Mouse (Mus musculus): ENCODE data around the gene Cep19. TPM values are rescaled to one million over a fixed set of nuclear protein-coding genes. Genes with fewer than 3 reads are reported as not detected.

Gene Cep19
- polyA plus RNA-seq, 2 experiments = 15.6 to 28.4 TPM

DNA sequence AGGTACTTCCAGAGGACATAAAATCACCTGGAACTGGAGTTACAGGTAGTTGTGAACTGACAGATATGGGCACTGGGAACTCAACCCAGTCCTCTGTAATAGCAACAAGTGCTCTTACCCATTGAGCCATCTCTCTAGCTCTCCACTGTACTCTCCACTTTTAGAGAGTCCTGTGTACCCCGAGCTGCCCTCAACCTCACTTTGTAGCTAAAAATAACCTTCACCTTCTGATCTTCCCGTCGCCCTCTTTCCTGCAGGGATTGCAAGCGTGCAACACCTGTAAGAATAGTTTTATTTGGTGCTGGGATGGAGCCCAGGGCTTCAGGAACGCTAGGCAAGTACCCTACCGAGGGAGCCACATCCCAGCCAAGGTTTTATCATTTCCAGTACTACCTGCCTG lies 16.2 kb downstream of the Cep19 start:
- Histone ChIP-seq H3K9me3 (ENCODE audit: control insufficient read depth, low read length) (no peaks in the 10 kb centered on the region), H3K9ac (ENCODE audit: low read depth, low read length, severe bottlenecking) (no peak overlapping the region), H3K27me3 (ENCODE audit: control insufficient read depth, insufficient read depth, low read length) (no peaks in the 10 kb centered on the region), H3K4me1 (ENCODE audit: control insufficient read depth, insufficient read depth, low read length) (no peaks in the 10 kb centered on the region), H3K27ac (replicated peaks; ENCODE audit: low read depth, low read length) (no peak overlapping the region), H3K4me3 (replicated peaks; ENCODE audit: low read length) (no peak overlapping the region), H3K4me2 (replicated peaks; ENCODE audit: low read depth, low read length, severe bottlenecking) (no peak overlapping the region), H3K36me3 (ENCODE audit: control insufficient read depth, insufficient read depth, low read length) (no peaks in the 10 kb centered on the region)
- 47% methylated on average over 6 of the region's 6 CpGs for WGBS
- ATAC-seq (ENCODE audit: low FRiP score, low read depth) (no peak), DNase-seq (ENCODE audit: low spot score) (no peak)
- TF ChIP-seq POLR2A (IDR thresholded peaks at IDR 0.05; ENCODE audit: borderline replicate concordance, extremely low read depth, insufficient read depth, insufficient read length) = no peak

DNA sequence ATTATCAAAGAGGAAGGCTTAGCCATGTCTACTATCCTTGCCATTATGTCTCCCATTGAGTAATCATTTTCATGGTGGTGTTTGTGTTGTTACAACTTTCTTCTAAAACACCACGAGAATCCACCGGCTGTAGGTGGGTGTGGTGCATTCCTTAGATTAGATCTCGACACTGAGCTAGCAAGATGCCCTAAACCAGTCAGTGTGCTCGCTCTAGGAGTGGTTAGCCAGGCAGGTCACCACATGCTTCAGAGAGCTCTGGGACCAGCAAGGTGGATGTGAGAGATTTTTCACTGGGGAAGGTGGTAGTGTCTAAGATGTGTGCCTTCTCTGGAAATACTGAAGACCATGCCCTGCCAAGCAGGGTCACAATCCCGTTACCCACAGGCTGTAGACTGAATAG lies 16.6 kb downstream of the Cep19 start:
- no peak overlapping the region for H3K27ac ChIP-seq (replicated peaks; ENCODE audit: low read depth, low read length)
- no peaks in the 10 kb centered on the region for H3K4me1 ChIP-seq (ENCODE audit: control insufficient read depth, insufficient read depth, low read length)
- H3K4me2 ChIP-seq (replicated peaks; ENCODE audit: low read depth, low read length, severe bottlenecking) = no peak overlapping the region
- H3K27me3 ChIP-seq (ENCODE audit: control insufficient read depth, insufficient read depth, low read length) = no peaks in the 10 kb centered on the region
- H3K9me3 ChIP-seq (ENCODE audit: control insufficient read depth, low read length) = no peaks in the 10 kb centered on the region
- no peak overlapping the region for H3K4me3 ChIP-seq (replicated peaks; ENCODE audit: low read length)
- no peak for TF ChIP-seq POLR2A (IDR thresholded peaks at IDR 0.05; ENCODE audit: borderline replicate concordance, extremely low read depth, insufficient read depth, insufficient read length)
- no peak overlapping the region for H3K9ac ChIP-seq (ENCODE audit: low read depth, low read length, severe bottlenecking)
- no peaks in the 10 kb centered on the region for H3K36me3 ChIP-seq (ENCODE audit: control insufficient read depth, insufficient read depth, low read length)
- WGBS = 46% methylated on average over 5 of the region's 5 CpGs
- DNase-seq (ENCODE audit: low spot score) (peak; percentile 16), ATAC-seq (ENCODE audit: low FRiP score, low read depth) (no peak)

DNA sequence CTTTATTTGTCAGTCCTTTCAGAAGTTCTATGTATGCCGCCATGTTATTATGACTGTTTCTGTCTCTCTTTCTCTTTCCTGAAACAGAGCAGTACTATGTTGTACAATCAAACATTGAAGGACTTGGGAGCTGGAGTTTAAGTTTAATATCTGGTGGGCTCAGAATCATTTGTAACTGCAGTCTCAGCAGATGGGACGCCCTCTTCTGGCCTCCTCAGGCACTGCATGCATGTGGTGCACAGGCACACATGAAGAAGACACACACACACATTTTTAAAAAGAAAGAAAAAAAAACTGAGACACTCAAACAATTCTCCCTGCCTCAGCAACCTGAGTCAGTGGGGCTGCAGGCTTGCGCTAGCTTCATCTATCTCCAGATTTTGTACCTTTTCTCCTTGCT lies 20.9 kb downstream of the Cep19 start:
- no peak overlapping the region for H3K4me3 ChIP-seq (replicated peaks; ENCODE audit: low read length)
- TF ChIP-seq POLR2A (IDR thresholded peaks at IDR 0.05; ENCODE audit: borderline replicate concordance, extremely low read depth, insufficient read depth, insufficient read length) = no peak
- H3K36me3 ChIP-seq (ENCODE audit: control insufficient read depth, insufficient read depth, low read length) = no peaks in the 10 kb centered on the region
- H3K4me2 ChIP-seq (replicated peaks; ENCODE audit: low read depth, low read length, severe bottlenecking) = no peak overlapping the region
- ATAC-seq (ENCODE audit: low FRiP score, low read depth) (no peak), DNase-seq (ENCODE audit: low spot score) (no peak)
- no peaks in the 10 kb centered on the region for H3K9me3 ChIP-seq (ENCODE audit: control insufficient read depth, low read length)
- WGBS = 73% methylated on average over 3 of the region's 3 CpGs
- no peaks in the 10 kb centered on the region for H3K4me1 ChIP-seq (ENCODE audit: control insufficient read depth, insufficient read depth, low read length)
- no peaks in the 10 kb centered on the region for H3K27me3 ChIP-seq (ENCODE audit: control insufficient read depth, insufficient read depth, low read length)
- no peak overlapping the region for H3K27ac ChIP-seq (replicated peaks; ENCODE audit: low read depth, low read length)
- H3K9ac ChIP-seq (ENCODE audit: low read depth, low read length, severe bottlenecking) = no peak overlapping the region

DNA sequence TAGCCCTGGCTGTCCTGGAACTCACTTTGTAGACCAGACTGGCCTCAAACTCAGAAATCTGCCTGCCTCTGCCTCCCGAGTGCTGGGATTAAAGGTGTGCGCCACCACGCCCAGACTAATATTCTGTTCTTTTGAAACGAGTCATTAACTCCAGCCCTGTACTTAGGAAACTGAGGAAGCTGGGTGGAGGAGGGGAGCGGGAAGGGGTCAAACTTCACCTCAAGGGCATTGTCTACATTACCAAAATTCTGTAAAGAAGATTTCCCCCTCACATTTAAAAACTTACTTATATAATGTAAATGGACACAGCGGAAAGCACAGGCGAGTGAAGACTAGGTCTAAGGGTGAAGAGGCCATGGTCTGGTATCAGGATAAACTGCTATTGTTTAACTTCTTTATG lies 24.4 kb downstream of the Cep19 start:
- no peak for ATAC-seq (ENCODE audit: low FRiP score, low read depth)

DNA sequence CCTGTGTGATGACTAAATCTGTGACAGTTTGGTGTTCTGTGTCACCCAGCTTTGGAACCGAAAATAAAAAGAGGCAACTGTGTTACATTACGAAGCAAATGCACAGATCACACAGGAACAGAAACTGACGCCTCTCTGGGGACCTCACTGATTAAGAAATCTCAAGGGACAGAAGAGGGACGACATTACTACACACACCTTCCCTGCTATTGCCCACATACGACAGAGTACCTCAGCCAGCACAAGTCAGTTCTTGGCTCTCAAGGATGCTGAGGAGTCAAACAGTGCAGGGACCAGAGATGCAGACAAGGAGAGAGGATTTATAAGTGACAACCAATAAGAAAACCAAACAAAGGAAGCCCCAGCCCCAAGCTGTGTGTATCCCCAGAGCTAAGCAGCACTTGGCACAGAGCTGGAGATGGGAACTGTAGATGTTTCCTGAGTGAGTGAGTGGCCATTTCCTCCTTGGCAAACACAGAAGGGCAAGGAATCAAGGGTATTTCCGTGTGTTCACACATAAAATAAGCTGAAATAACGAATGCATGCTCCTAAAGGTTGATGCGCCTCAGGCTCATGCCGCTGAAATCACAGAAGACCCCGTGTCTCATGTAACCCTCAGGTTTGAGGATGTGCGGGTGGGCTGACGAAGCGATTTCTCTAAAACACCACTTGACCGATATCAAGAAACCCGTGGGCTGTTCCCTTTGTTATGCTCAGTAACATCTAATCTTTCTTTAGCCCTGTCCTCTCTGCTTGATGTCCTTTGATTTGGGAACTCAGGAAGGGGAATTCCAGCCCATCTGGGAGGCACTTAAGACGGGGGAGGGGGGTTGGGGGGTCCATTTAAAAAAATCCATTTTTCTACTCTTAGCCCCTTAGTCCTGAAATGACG lies 25.1 kb downstream of the Cep19 start:
- Histone ChIP-seq H3K27ac (replicated peaks; ENCODE audit: low read depth, low read length) (no peak overlapping the region), H3K4me2 (replicated peaks; ENCODE audit: low read depth, low read length, severe bottlenecking) (no peak overlapping the region), H3K9me3 (ENCODE audit: control insufficient read depth, low read length) (no peaks in the 10 kb centered on the region), H3K4me1 (ENCODE audit: control insufficient read depth, insufficient read depth, low read length) (no peaks in the 10 kb centered on the region), H3K9ac (ENCODE audit: low read depth, low read length, severe bottlenecking) (no peak overlapping the region), H3K4me3 (replicated peaks; ENCODE audit: low read length) (no peak overlapping the region), H3K27me3 (ENCODE audit: control insufficient read depth, insufficient read depth, low read length) (no peaks in the 10 kb centered on the region), H3K36me3 (ENCODE audit: control insufficient read depth, insufficient read depth, low read length) (no peaks in the 10 kb centered on the region)
- no peak for ATAC-seq (ENCODE audit: low FRiP score, low read depth)
- DNase-seq (ENCODE audit: low spot score) = no peak
- TF ChIP-seq POLR2A (IDR thresholded peaks at IDR 0.05; ENCODE audit: borderline replicate concordance, extremely low read depth, insufficient read depth, insufficient read length) = no peak
- 73% methylated on average over 17 of the region's 17 CpGs for WGBS

More for the DNA sequence above, 24.4 kb downstream of the Cep19 start:
- Histone ChIP-seq H3K9ac (ENCODE audit: low read depth, low read length, severe bottlenecking) (no peak overlapping the region), H3K27me3 (ENCODE audit: control insufficient read depth, insufficient read depth, low read length) (no peaks in the 10 kb centered on the region), H3K4me2 (replicated peaks; ENCODE audit: low read depth, low read length, severe bottlenecking) (no peak overlapping the region), H3K36me3 (ENCODE audit: control insufficient read depth, insufficient read depth, low read length) (no peaks in the 10 kb centered on the region), H3K4me3 (replicated peaks; ENCODE audit: low read length) (no peak overlapping the region), H3K27ac (replicated peaks; ENCODE audit: low read depth, low read length) (no peak overlapping the region), H3K4me1 (ENCODE audit: control insufficient read depth, insufficient read depth, low read length) (no peaks in the 10 kb centered on the region), H3K9me3 (ENCODE audit: control insufficient read depth, low read length) (no peaks in the 10 kb centered on the region)
- WGBS = 88% methylated on average over 7 of the region's 7 CpGs
- no peak for TF ChIP-seq POLR2A (IDR thresholded peaks at IDR 0.05; ENCODE audit: borderline replicate concordance, extremely low read depth, insufficient read depth, insufficient read length)
- no peak for DNase-seq (ENCODE audit: low spot score)
